Mouse (Mus musculus): ENCODE data around the gene Fgfr3.

DNA sequence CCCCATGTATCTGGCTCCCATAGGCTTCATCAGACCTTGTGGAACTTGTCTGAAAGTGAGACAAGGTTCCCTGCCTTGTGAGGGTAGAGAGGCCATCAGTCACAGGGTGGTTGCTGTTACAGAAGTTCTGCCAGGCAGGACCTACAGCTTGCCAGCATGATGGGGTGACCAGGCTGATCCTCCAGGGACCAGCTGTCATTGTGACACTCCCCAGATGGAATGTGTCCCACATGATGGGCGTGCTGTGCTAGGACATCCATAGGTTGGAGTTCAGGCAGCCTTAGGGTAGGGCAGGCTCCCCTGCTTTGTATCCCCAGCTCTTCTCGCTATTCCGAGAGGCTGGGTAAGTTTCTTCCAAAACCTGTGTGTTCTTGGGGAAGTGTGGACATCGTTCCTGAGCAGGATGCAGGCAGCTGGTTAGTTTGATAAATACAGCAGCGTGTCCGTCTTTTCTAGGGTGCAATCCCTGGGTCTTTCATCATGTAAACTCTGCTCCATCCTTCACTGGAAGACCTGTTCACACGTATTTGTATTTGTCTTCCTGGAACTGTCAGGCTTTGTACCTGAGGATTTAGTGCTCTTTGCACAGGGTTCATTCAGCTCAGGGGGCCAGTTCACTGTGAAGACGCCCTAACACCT lies 503 bp upstream of the Fgfr3 start:
- no peak for TF ChIP-seq CTCF (IDR thresholded peaks at IDR 0.05; ENCODE audit: extremely low read depth, insufficient read length, insufficient replicate concordance, low read depth, low read length)
- TF ChIP-seq POLR2A (IDR thresholded peaks at IDR 0.05; ENCODE audit: low read depth, low read length), result no peak
